Mouse (Mus musculus) layer of hippocampus, adult 11-12 months (tissue): Measurements from ENCODE around the gene Pdzd2.
A peak's percentile ranks its signal among the peaks of the same experiment; 100 is the strongest.

ENCODE experiments used
- DNase-seq: peaks from one replicate; pipeline ENCODE4 v3.0.0; 2022; ENCODE audit warnings: low spot score

The Pdzd2 gene

DNA sequence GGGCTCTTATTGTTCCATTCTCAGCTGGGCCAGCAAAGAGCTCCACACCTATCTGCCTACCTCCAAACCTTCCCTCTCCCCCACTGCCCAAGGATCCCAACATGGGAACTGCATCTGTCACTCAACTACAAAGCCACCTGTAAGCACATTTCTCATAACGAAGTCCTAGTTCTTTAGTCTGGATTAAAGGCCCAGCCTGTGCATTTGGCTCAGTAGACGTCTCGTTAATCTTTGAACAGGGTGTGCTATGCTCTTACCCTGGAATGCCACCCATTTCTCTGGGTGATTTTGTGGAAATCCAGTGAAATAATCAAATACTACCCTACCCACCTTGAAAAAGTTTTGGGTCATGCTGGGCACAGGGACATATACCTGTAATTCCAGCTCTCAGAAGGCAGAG, 308.5 kb downstream of the Pdzd2 start:
- no peak for DNase-seq

DNA sequence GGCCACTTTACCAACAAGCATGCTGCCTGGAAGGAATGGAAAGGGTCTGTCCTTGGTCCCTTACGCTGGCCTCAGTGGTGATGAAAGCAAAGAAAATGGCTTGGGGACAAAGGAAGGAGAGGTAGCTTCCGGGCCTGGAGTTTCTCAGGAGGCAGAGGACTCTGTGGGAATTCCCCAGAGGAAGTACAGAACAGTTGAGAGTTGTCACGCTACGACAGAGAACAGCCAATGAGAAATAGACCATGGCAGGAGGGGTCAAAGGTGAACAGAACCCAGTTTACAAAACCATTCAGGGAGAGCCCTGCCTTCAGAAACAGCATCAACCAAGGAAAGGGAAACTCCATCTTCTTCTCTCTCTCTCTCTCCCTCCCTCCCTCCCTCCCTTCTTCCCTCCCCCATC, 309.1 kb downstream of the Pdzd2 start:
- DNase-seq = no peak

DNA sequence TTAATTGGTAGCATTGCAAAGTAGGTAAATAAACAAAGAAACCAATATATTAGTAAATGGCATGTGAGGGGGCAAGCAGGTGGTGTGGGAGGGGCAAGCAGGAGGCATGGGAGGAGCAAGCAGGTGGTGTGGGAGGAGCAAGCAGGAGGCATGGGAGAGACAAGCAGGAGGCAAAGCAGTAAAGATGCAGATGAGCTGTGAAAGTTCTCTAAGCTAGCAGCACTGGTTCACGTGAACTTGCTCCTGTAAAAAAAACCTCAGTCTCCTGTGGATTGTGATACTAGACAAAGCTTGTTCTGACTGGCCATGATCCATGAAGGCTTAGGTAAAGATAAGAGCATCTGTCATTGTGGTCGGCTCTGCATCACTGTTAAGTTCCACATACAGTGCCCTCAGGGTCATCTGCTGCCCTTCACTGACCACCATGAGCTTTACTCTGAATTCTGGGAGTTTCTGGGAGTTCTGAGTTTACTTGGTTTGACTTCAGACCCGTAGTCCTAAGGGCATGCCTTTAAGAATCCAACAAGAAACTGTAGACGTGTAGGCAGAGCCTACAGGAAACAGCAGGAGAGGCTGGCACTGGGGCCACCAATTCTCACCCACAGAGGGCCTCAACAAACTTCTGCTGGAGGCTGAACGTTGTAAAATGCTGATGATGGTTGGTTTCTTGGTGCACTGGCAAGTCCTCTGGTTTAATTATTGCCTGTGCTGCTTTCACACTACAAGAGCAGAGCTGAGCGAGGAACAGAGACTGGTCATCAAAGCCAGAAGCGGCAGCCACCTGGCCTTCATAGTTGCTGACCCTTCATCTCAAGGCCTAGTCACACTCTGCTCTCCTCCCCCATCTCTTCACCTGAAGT, 309.9 kb downstream of the Pdzd2 start:
- DNase-seq = no peak

DNA sequence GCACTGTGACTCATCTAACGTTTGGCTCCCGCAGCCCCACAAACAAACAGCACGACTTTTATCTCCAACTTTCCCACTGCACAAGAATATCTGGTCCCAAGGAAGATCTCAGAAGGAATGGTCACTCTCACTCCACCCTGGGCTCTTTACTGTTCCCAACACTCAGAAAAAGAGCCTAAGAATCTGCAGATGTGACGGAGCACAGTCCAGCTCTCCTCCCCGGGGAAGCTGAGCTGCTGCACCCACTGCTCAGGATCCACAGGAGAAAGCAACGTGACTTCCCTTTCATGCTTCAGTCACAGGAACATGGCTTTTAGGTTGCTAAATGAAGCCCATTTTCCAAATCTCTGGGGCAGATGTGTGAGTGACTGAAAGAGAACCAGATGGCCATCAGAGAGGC, 311.9 kb downstream of the Pdzd2 start:
- no peak for DNase-seq

DNA sequence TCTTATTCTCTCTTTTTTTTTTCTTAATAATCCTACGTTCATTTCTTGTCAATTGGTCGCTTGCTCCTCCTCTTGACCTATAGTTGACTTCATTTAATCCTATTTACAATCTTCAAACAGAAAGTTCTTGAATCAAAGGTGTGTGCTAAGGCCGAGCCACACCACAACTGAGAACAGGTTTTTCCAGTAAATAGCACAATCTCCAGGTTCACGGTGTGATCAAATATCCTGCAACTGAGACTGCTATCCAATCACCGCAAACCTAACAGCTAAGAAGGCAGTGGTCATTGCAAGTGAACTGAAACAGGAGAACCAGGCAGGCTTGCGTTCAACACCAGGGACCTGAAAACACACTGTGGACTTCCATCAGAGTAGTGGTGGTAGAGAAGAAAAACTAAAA, 313.4 kb downstream of the Pdzd2 start:
- no peak for DNase-seq

DNA sequence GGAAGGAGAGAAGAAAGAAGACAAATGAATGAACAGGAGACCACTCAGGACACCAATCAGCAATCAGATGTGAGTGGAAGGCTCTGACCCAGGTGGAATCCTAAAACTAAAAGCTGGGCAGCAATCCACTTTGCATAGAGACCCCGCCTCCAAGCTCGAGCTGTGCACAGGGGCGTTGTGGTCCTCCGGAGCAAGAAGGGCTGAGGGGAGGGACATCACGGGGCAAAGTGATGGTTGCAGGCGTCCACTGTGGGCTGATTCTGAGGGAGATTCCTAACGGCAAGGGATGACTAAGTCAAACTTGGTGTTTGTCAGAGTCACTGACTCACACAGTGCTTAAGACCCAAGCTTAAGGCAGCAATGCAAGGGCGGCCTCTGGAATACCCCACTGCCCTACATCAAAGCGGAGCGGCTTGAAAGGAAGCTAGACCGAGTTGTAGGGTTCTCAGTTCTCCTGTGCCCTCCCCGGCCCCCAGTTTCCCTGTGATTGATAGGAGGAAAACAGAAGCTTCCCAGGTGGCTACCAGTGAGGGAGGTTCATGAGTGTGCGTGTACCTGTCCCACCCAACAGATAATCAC, 314.6 kb downstream of the Pdzd2 start:
- no peak for DNase-seq

DNA sequence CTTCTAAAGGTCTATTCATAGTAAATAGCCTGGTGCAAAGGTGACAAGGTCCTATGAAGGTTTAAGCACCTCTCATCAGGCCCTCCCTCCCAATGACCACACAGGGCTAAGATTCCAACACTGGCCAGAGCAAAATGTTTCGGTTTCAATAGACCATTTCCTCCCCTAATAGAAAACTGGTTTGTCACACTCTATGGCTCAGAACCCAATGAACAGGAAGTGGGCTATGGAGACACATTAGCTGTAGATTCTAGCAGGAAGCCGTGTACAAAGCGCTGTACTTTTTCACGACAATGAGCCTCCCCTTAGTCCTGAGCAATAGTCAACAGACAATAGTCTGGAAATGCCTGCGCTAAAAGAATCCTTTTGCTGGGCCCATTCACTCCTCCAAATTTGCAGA, 315.5 kb downstream of the Pdzd2 start:
- no peak for DNase-seq

DNA sequence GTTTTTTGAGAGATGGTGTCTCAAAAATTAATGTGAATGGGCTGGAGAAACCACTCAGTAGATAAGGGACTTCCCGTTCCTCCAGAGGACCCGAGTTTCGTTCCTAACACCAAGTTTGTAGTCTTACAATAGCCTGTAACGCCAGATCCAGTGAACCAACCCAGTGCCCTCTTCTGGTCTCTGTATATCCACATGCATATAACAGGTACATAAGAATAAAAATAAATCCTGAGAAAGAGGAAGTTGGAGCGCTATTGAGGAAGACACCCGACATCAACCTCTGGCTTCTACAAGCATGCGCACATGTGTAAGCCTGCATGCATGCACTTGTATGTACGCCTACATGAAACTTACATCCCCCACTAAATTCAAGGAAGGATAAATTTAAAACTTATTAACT, 318.8 kb downstream of the Pdzd2 start:
- no peak for DNase-seq

DNA sequence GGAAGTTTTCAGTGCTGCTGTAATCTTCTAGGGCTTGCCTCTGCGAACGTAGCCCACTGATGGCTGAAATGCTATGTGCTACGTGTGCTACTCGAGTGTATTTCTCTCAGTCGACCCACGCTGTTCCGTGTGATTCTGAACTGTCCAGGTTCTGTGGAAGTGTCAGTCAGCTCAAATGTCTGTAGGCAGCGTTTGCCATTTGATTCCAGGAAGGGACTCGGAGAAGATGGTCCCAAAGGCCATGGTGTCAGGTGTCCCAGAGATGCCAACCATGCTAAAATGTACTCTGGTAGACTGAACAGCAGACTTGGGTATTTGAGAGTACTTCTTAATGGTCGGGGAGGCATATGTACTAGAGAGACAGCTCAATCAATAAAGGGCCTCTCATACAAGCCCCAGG, 319.3 kb downstream of the Pdzd2 start:
- DNase-seq = no peak

DNA sequence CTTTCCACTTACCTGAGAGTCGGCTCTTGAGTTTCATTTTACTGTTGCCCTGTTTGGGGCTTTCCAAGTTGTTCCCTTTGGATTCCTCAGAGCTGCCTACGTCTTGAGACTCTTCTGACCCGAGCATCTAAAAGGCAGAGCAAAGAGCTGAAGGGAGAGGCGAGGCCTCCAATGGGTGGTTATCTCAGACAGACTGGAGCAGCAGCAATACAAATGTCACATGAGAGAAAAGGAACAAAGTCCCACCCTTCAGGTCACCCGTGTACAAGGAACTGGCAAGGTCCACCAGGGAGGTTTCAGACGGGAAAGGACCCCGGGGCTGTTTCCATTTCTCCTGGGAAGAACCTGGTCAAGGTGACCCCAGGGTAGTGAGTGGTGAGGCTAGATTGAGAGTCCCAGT, 320.3 kb downstream of the Pdzd2 start:
- DNase-seq = no peak

DNA sequence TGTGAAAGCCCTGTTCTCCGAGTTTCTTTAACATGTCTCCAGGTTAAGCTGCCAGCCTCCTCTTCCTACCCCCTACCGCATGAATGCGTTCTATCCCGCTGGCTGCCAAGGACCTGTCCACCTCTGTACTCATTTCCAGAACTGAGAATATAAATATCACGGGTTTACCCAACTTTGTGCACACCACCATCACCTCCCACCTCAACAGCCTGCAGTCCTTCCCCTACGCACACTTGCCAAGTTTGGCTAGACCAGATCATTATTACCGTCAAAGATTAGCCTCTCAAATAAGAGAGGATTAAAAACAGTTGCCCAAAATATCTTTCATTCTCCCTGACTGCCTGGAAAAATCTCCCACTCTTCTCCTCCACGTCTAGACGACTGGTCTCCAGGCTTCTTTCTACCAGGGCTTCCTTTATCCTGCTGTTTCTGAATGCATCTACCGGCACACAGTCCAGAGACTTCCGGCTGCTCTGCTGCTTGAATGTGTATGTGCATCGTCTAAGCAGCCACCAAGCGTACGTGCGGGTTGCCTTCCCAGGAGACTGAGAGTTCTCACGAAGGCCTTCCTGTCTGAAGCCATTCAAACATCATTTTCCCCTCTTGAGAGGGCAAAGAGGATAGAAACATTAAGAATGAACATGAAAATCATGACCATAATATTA, 324.1 kb downstream of the Pdzd2 start:
- DNase-seq = no peak

DNA sequence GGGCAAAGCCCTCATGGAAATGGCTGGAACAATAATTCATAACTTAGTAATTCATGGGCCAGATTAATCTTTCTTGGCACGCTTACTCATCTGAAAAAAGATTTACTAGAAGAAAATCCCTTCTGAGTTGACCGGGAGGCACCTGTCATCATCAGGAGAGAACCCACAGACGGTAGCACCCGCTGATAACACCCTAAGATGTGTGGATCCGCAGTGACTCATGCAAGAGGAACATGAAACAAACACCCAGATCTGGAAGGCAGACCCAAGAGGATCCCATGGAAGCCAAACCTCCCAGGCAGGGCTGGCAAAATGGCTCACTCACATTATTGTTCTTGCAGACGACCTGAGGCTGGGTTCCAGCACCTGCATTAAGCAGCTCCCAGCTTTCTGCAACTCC, 325.0 kb downstream of the Pdzd2 start:
- DNase-seq = no peak

DNA sequence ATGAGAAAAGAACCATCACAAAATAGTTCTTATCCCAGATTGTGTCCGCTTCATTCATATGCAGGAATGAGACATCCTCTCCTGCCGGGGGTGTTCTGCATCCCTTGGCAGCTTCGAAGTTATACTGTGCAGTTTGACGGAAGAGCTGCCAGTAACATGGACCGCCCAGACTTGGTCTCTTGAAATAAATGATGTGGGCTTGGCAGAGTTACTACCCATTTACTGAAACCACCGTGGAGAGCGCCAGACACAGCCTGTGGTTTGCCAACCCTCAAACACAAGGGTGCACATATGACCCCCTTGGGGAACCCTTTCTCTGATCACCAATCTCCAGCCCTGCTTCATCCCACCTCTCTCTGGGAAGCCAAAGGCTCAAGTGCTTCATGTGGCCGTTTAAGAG, 331.5 kb downstream of the Pdzd2 start:
- DNase-seq = peak; percentile 13

DNA sequence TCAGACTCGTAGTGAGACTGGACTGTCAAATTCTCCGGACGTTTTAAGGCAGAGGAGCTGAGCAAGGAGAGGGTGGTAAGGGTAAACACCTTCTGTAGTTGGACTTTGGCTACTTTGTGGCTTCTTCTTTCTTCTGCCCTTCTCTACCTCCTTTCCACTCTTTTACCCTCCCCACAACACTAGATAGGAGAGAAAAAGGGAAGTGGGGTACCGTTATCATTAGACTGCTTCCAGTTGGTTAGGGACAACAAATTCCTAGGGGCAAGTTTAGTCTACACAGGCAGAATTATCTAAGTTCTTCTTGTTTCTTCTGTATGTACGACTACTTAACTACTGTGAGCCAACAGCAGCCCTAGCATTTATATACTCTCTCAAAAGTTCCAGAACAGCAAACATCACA, 334.1 kb downstream of the Pdzd2 start:
- no peak for DNase-seq

DNA sequence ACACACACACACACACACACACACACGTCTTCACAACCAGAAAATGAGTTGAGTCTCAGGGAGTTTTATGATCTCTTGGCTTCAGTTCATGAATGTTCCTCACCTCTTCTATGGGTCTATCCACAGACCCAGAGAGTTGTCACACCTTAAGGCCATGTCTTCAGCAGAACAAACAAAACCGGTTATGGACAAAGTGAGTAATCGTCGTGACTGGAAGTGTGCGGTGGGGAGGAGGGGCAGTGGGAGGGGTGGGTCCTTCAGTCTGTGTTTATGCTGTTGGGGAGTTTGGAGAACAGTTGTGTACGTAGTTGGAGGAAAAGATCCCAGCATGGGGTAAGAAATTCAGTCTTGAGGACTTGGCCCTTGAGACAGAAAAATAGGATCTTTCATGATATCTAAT, 342.7 kb downstream of the Pdzd2 start:
- no peak for DNase-seq

DNA sequence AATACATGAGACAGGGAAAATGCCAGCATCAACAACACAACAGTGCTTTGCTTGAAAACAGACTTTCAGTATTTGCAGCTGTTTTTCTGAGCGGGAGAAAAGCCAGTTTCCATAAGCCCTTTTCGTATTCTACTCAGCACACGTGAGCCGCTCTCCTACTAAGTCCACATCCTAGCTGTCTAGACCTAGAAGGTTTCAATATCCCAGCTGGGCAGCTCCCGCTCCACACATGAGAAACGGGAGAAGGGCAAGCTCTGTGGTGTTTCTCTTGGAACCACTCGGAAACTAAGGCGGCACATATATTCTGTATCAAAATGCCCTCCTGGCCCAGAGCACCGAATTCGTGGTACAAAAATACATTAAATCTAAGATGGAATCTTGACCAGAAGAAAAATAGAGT, 345.0 kb downstream of the Pdzd2 start:
- DNase-seq = no peak

DNA sequence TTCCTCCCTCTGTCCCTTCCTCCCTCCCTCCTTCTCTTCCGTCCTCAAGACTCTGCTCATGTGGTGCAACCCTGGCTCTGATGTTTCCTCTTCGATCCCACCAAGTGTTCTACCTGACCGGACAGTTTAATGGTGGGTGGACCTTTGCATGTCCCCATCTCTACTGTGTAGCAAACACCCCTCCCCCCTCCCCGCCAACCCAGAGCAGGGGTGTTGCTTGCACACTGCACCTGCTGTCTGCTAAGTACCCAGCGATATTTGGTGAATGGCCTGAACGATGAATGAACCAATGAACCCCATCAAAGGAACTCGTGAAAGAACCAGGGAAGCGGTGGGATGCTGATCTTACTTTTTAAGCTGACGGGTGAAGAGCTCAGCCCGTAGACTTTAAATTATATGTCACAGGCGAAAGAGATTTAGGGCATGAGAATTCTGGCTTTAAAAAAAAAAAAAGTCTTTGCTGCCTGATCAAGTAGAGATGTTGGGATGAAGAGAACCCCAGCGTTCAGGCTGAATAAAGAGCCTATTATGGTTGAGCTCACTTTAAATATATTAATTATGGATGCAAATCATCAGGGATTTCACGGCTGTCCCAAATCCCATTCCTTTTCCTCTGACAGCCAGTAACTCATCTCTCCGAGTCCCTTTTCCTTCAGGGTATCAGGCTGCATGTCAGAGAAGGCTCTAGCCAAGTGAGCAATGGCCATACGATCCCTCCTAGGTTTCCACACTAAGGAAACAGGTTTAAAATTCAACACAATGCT, 350.8 kb downstream of the Pdzd2 start:
- no peak for DNase-seq

DNA sequence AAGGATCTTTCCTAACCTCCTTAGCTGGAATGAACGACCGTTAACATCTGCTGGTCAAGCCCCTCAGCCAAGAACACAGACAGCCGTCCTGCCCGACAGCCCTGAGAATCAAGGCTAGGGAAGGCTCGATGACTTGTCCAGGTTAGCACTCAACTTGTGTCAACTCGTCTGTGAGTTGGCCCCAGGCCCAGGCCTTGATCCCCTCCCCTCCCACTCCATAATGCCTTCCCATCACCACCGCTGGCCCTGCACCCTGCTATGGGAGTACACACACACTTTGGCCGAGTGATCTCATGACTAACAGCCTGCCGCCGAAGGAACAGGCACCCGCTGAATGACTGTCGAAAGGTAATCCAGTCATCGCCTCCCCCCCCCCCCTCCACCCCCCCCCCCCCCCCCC, 355.0 kb downstream of the Pdzd2 start:
- DNase-seq = no peak

DNA sequence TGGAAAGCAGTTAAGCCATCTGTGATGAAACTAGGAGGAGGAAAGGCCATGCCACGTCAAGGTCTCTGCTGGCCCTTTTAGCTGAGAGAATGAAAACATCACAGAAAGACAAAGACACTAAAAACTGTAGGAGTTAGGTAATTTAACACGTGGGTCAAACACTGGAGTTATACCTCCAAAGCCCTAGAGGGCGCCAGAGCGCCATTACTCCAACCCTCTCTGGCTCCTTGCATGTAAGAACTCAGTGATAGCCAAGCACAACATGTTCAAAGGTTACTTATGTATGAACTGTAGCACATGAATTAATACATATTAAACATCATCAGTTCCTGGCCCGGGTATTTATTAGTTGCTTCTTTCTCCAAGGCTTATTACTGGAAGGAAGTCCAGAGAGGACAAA, 359.2 kb downstream of the Pdzd2 start:
- DNase-seq = no peak

DNA sequence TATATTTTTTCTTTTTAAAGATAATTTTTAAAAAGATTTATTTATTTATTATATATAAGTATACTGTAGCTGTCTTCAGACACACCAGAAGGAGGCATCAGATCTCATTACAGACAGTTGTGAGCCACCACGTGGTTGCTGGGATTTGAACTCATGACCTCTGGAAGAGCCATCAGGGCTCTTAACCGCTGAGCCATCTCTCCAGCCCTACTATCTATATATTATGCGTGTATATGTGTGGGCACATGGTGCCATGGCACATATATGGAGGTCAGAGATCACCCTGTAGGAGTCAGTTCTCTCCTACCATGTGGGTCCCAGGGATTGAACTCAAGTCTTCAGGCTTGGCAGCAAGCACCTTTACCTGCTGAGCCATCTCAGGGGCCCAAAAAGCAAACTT, 359.7 kb downstream of the Pdzd2 start:
- DNase-seq = no peak

DNA sequence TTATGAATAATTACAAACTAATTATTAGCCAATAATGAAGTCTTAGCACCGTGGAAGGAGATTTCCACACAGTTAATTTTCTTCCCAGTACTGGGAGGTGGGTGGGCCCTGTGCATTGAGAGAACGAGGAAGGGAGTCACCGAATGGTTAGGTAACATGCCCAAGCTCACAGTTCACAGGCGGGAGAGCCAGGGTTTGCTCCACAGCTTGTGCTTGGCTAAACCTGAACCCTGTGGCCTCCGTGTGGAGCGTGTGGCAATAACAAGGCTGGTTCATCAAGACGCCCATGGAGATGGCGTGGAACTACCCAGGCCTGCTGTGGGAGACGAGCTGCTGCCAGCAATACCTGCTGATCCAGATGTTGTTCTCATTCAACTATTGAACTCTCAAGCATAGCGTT, 361.9 kb downstream of the Pdzd2 start:
- DNase-seq = no peak

DNA sequence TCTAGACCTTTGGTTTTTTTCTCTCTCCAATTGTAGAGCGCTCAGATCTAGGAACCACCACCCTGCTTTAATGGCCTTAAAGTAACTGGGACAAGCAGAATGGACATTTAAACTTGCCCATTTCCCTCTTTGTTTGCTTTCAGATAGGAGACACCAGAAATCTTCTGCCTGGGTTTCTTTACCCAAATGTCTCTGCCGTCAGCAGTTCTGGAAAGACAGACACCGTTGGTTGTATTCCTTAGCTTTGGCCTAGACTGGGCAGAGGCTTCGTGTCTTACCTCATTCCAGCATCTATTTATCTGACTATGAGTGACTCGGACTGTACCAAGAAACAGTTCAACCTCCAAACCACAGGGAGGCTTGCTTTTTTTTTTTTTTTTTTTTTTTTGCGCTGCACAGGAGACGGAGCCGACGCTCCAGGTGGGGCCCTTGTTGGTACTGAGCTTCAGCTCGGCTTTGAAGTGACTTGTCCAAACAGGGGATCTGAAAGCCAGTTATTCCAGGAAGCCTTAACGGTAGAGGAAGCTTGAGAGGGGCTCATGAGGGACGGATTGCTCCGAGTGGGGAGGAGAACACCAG, 363.1 kb downstream of the Pdzd2 start:
- DNase-seq = no peak
